Mouse (Mus musculus) testis, adult 2 months (tissue): ENCODE results near the gene Rhpn2.

Source experiments
- CTCF ChIP-seq: fragments of 200-500 bp; IDR thresholded peaks from 2 replicates; pipeline ENCODE4 v1.5.1; 2012; ENCODE audit warnings: low read depth, mild to moderate bottlenecking, inconsistent platforms, low read length, moderate library complexity; ENCODE audit not compliant: control insufficient read depth, insufficient read depth, insufficient replicate concordance
- POLR2A ChIP-seq: fragments of 200-500 bp; IDR thresholded peaks from 2 replicates; pipeline ENCODE4 v1.6.1; 2012; ENCODE audit warnings: low read depth, mild to moderate bottlenecking, inconsistent platforms, low read length, moderate library complexity; ENCODE audit not compliant: control insufficient read depth

DNA sequence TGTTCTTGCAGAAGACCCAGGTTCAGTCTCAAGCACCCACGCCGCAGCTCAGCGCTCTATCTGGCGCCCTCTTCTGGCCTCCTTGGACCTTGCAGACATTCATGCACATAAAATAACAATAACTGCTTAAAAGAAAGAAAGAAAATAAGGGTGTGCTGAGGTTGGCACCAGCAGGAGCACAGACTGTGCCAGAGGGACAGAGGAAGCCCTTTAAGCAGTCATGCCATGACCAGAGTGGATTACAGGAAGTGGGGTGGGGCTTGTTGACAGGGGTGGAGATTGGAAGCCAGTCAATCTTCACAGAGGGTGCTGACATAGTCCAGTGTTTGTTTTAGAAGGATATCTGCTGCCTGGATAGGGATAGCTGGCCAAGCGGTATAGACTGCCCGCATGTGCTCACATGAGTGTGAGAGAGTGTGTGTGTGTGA is 52.6 kb downstream of the Rhpn2 start:
- TF ChIP-seq CTCF (peak; percentile 68; the same call in 1 of the 2 replicates), POLR2A (no peak)
